Mouse (Mus musculus): Measurements from ENCODE around the gene Slc27a4. TPM values are rescaled to one million over a fixed set of nuclear protein-coding genes. Genes with fewer than 3 reads are reported as not detected.
"Not testable (repeated sequence)": the region's sequence is repeated elsewhere in the genome, so short reads cannot be mapped to it uniquely, and the experiment has no call there.

Gene Slc27a4
- polyA plus RNA-seq (2012; rRNA removed), result 258 and 558 TPM in 2 replicates

DNA sequence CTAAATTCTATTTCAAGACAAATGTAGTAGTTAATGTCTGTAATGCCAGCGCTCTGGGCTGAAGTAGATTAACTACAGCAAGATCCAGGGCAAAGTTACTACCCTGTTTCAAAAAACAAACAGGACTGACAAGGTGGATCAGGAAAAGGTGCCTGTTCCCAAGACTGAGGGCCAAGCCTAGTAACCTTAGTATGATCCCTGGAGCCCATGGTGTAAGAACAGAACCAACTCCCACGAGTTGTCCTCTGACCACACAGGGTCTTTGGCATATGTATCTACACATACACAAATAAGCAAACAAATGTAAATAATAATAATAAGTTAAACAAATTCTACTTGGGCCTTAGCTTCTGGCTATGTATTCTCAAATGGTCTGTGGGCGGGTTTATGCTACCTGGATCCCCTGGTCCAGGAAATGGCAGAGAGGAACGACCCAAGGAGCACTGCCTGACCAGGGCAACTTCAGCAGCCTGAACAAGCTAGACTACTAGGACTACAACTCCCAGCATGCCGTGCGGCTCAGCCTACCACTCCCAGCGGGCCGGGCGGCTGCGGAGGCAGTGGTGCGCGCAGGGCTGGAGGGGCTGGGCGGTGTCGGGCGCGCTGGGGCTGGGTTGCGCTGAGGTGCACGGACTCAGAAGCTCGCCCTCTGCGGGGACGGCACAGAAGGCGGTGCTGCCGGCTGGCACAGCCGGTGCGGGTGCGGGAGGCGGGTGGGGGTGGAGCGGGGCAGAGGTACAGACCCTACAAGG, at the start of gene Slc27a4:
Gene Slc27a4 (plus strand): TSS at position 560 of the 752 bp plus-strand sequence.
- DNase-seq (ENCODE audit: low read depth, low spot score), result peak; percentile 81
- WGBS, result 2% methylated on average over 26 of the region's 28 CpGs

DNA sequence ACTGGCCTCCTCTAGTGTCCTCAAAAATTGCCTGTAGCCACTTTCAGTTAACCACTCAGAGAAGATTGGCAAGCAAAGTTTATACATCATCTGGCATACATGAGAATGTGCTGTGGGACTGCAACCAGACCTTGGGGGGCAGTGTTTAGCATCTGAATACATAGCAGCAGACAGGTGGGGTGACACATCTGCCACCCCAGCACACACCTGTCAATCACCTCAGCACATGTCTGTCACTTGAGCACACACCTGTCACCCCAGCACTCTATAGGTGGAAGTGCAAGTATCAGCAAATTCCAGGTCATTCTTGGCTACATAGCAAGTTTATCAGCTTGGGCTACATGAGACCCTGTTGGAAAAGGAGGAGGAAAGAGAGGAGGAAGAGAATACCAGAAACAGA, 46.7 kb upstream of the Slc27a4 start:
- DNase-seq (ENCODE audit: low read depth, low spot score), result no peak

DNA sequence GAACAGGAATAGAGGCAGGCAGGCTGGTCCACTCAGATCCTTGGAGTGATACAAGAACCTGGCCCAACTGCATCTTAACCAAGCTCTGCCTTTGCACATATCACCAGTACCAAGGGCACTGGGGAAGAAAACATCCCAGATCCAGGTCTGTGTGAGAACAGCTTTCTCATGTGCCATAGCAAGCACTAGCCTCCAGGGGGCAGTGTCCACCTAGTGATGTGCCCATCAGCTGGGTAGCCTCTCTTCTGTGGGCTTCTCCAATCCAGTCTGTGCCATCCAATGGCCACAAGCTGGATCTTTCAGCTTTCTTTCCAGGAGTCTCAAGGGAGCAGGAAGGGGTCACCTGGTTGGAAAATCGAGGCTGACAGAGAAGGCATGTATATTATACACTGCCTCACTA, 37.6 kb upstream of the Slc27a4 start:
- no peak for DNase-seq (ENCODE audit: low read depth, low spot score)
- 0% methylated on average over 1 of the region's 1 CpGs for WGBS

DNA sequence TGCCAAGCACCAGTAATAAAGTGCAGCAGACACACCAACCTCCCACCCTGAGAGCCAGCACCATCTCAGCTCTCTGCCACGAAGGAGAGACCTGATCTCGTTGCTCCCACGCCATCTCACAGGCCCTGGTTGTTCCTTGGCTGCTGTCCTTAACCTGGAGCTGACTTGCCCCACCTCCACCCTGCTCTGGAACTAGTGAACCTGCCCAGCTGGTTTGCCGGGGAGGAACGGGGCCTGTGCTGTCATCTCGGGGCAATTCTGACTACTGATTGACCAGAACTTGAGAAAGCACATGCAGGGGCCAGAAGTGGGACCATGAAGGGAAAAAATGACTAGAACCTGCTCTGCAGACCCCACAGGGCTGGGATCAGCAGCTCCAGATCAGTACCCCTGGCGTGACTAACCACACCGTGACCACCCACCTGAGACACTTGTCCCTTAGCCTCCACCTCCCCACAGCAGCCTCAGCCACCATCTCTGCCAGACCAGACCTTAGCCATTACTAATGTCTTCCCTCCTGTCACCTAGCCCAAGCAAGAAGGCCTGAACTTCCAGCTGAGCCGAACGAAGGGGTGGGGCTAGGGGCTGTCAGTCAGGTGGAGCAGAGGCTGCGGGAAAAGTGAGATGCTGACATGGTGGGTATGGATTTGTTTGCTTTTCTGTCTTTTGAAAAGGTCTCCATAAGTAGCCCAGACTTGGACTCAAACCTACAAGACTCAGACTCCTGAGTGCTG, 34.3 kb upstream of the Slc27a4 start:
- WGBS, result 32% methylated on average over 11 of the region's 11 CpGs
- peak; percentile 55 for DNase-seq (ENCODE audit: low read depth, low spot score)

DNA sequence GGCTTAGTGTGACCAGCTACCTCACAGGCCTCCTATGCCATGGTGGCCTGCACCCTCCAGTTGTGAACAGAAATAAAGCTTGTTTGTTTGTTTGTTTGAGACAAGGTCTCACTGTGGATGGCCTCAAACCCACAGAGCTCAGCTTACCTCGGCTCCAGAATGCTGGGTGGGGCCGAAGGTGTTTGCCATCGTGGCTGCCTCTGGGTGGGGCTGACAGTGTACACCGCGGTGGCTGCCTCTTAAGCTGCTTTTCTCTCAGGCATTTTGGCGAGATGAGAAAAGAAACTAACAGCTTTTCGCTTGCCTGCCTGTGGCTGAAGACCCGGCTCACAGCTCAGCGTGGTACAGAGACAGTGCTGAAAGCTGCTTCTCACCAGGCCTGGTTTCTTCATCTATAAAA, 33.5 kb upstream of the Slc27a4 start:
- DNase-seq (ENCODE audit: low read depth, low spot score), result no peak
- WGBS, result 24% methylated on average over 9 of the region's 9 CpGs

DNA sequence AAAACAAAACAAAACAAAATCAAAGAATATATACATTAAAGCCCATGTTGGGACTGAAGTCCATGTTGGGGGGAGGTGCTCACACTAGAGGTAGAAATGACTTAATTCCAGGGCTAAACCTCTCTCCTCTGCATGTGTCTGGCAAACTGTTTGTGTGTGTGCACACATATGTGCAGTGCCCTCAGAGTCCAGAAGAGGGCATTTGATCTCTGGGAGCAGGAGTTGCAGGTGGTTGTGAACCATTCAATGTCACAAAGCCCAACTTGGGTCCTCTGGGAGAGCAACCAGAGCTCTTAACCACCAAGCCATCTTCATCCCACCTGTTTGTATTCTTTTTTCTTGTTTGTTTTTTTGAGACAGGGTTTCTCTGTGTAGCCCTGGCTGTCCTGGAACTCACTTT, 32.3 kb upstream of the Slc27a4 start:
- no peak for DNase-seq (ENCODE audit: low read depth, low spot score)

DNA sequence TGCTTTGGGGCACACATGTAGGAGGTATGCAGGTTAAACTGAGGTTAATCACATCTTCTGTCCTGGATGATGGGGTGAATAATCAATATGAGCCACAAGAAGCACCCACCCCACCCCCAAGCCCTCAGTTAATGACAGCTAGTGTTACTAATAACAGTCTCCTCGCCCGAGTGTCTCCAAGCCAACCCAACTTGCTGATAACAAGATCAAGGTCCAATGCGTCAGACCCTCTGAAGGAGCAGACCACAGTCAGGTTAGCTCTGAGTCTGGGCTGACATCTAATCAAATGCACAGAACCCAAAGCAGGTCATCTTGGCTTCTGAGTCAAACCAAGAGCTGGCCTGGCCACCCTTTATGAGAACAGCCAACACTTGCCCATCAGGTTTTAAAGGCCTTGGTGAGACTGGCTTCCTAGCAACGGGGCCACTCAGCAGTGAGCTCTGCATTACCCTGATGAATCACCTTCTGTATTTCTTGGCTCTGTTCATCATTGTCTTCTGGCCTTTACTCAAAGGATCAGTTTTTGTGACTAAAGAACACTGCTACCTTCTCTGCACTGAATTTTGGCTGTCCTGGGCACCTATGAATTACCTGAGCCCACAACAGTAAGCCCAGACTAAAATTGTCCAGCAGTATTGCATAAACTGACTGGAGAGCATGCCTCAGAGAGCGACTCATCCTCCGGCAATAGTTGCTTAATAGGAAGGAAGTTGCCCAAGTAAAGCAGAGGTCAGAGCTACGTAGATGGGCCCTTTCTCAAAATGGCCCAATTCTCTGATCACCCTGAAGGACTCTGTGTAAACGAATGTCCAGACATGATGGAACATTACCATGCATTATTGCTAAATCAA, 30.6 kb upstream of the Slc27a4 start:
- WGBS, result 37% methylated on average over 8 of the region's 8 CpGs
- DNase-seq (ENCODE audit: low read depth, low spot score), result no peak

DNA sequence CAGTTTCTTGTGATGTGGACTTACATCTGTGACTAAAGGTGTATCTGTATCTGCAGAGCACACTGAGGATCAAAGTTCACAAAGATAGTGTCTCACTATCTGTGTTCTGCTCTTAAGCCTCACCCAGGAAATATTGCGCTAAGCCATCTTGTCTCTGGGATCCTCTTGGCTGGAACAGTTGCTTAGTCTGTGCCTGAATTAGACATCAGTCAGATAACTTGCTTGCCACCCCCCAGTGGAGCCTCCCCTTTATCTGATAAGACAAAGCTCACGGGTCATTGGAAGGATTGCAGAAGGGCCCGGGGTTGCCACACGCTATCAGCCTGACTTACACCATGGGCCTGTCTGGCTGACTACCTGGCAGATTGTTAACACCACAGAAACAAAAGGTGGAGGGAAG, 29.1 kb upstream of the Slc27a4 start:
- no peak for DNase-seq (ENCODE audit: low read depth, low spot score)
- 66% methylated on average over 4 of the region's 4 CpGs for WGBS

DNA sequence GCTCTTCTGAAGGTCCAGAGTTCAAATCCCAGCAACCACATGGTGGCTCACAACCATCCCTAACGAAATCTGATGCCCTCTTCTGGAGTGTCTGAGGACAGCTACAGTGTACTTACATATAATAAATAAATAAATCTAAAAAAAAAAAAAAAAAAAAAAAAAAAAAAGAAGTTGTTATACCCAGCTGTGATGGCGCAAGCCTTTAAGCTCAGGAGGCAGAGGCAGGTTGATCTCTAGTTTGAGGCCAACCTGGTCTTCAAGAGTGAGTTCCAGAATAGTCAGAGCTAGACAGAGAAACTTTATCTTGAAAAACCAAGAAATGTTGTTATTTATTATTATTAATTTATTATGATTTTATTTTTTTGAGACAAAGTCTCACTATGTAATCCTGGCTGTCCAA, 21.2 kb upstream of the Slc27a4 start:
- DNase-seq (ENCODE audit: low read depth, low spot score), result not testable (repeated sequence)
- 91% methylated on average over 2 of the region's 2 CpGs for WGBS

DNA sequence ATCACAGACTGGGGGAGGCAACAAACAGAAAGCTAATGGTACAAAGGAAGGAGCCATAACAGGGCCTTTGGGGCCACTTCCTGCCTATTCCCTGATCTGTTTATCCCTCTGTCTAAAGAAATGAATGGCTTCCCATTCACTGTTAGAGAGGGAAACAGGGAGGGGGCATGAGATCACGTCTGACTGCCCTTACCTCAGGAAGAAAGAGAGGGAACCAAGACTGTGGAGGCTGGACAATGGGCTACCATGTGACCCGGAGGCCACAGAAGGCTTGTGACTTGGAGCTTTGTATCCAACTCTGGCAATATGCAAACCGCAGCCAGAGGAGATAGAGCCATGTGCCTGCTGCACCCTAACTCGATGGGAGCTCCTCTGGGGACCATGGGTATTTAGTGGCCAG, 18.1 kb upstream of the Slc27a4 start:
- DNase-seq (ENCODE audit: low read depth, low spot score), result no peak
- 75% methylated on average over 4 of the region's 4 CpGs for WGBS

DNA sequence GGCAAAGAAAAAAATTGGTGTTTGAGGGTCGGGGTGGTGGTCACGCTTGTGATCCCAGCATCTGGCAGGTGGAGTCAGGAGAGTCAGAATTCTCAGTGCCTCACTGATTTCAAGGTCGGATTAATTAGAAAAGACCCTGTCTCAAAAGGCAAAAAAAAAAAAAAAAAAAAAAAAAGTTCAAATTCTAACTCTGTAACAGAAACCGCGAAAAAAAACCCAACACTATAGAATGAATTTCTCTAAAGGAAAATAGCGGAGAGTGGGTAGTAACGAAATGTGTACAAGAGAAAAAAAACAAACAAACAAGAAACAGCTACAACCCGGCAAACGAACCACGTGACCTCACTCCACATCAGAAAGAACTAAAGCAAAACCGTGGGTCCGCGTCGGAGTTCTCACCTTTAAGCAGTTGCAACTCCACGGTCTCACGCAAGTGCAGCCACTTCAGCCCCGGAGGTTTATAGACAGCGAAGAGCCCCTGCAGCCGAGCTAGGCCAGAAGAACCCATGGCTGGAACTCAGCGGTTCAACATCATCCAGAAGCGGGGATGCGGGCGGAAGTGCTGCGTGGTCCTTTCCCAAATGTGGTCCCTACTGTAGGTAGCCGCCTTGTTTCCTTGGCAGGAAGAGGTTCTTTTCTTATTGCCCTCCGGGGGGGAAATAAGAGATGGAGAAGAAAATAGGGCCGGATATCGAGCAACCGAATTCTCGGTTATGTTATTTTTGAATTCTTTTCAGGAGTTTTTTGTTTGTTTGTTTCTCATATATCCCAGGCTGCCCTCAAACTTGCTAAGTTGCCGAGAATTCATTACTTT, 15.1 kb upstream of the Slc27a4 start, which contains the start of gene Coq4:
Gene Coq4 (plus strand): TSS at position 390 of the 814 bp plus-strand sequence.
- 3% methylated on average over 31 of the region's 31 CpGs for WGBS
- DNase-seq (ENCODE audit: low read depth, low spot score), result peak; percentile 92

DNA sequence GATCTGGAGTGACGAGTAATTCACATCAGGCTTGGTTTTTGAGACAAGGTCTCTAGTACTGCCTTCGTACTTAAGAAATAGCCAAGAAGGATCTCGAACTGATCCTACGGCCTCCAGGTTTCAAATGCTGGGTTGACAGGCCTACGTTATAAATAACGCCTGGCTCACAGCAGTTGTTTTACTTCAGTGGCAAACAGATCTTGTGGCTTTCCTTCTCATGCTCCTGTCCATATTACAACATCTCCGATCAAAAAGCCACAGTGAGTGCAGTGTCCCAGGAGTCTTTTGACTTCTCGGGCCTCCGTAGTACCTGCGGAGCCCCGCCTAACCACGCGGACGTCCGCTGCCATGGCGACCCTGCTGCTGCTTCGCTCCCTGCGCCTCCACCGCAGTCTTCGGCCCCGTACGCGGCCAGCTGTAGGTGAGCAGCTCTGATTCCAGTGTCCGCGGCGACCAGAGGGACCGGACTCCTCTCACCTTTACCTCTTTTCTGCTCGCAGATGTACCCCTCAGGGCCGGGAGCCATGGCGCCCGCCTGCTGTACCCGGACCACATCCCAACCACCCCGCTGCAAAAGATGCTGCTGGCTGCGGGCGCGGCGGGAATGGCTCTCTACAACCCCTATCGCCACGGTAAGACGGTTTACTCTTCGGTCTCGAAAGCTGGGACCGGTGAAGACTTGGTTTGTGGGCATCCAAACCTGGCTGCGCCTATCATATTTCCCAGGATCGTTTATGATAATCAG, 14.3 kb upstream of the Slc27a4 start, which contains the start of gene Trub2:
Gene Trub2 (minus strand): TSS at position 566 of the 745 bp plus-strand sequence.
- under 1% methylated on average over 45 of the region's 45 CpGs for WGBS

DNA sequence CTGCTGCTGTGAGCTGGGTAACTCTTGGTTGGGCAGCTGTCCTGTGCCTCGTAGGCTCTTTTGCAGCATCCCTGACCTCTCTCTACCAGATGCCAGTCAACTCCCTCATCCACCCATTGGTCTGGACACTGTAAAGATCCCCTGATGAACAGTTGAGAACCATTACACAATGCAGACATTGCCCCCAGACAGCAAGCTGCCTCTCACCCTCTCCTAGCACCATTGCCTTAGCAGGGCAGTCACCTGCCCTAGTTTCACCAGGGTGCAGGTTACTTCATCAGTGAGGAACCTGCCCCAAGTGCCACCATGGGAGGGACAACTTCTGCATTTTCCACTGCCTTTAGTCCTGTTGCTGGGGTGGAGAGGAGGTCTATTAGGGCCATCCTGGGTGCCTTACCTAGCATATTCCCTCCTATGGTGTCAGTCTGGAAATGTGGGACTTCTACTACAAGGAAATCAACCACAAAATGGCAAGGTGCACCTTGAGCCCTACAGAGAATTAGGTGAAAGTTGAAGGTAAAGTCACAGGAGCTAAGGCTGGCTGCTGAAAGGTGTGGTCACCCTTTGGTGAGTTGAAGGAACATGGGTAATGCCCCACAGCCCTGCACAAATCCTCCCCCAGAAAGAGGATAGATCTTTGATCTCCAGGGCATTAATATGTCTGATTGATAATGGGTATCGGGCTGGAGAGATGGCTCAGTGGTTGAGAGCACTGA, 9.5 kb upstream of the Slc27a4 start:
- no peak for DNase-seq (ENCODE audit: low read depth, low spot score)
- 92% methylated on average over 2 of the region's 2 CpGs for WGBS

More for the DNA sequence above, 14.3 kb upstream of the Slc27a4 start, which contains the start of gene Trub2:
- no peak for DNase-seq (ENCODE audit: low read depth, low spot score)

DNA sequence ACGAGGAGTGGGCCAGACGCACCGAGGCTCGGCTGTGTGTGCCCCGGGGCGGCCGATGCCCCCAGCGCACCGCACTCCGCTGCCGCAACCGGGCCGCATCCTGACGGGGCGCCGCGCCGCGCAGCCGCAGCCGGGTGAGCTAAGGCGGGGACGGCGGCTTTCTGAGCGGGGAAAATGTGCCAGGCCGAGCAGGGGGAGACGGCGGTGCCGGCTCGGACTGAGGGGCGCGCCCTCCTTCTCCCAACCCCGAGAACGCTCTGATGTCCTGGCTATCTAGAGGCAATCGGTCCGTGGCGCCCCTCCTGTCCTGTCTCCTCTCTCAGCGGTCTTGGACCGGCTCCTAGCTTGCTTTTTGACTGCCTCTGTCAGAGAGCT, 380 bp downstream of the Slc27a4 start:
- under 1% methylated on average over 31 of the region's 39 CpGs for WGBS
- no peak for DNase-seq (ENCODE audit: low read depth, low spot score)

DNA sequence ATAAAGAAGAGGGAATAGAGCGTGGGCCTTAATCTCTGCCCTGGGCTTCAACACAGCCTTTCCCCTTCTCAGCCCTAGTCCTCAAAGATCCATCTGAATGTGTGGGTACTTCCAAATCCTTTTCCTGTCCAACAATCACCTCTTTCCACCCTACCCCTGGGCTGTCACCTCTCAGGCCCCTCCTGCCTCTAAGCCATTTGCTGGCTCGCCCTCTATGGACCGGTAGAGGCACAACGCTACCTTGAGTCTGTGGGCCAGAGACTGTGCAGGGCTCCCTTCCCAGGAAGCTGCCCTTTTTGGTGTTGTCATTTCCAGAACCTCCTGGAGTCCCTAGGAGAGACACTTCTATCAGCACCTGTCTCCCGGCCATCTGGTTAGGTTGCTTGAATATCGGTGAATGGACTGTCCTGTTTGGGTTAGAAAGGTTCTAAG, 982 bp downstream of the Slc27a4 start:
- no peak for DNase-seq (ENCODE audit: low read depth, low spot score)
- 28% methylated on average over 6 of the region's 6 CpGs for WGBS

DNA sequence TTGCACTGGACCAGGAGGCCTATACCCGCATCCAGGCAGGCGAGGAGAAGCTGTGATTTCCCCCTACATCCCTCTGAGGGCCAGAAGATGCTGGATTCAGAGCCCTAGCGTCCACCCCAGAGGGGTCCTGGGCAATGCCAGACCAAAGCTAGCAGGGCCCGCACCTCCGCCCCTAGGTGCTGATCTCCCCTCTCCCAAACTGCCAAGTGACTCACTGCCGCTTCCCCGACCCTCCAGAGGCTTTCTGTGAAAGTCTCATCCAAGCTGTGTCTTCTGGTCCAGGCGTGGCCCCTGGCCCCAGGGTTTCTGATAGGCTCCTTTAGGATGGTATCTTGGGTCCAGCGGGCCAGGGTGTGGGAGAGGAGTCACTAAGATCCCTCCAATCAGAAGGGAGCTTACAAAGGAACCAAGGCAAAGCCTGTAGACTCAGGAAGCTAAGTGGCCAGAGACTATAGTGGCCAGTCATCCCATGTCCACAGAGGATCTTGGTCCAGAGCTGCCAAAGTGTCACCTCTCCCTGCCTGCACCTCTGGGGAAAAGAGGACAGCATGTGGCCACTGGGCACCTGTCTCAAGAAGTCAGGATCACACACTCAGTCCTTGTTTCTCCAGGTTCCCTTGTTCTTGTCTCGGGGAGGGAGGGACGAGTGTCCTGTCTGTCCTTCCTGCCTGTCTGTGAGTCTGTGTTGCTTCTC, 13.4 kb downstream of the Slc27a4 start:
- WGBS, result 85% methylated on average over 11 of the region's 11 CpGs
- no peak for DNase-seq (ENCODE audit: low read depth, low spot score)

DNA sequence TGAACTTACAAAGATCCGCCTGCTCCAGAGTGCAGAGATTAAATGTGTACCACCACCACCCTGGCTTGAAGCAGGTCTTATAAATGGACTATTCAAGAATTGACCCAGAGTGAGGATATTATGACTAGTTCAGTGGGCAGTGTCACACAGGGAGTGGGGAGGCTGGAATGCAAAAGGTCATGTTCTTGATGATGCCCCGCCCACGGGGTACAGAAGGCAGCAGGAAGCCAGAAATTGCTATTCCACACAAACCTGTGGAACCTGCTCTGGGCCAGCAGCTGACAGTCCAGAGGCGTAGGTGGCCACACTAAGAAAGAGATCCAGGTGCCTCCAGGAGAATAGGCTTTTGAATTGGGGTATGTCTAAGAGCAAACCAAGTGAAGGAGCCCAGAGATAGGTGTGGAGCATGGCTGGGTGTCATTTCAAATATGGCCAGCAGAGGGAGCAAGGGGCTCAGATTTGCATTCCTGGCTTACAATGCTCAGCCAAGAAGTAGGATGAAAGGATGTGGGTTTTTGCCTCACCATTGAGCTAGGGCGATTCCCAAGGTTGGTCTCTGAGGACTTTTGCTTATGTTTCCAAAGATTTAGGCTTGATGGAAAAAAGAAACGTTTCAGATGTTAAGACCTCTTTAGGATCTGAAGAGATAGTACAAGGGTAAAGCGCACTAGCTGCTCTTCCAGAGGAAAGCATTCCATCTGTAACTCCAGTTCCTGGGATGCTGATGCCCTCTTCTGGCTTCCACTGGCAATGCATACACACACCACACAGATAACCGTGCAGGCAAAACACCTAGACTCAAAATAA, 15.2 kb downstream of the Slc27a4 start:
- no peak for DNase-seq (ENCODE audit: low read depth, low spot score)
- WGBS, result 25% methylated on average over 8 of the region's 8 CpGs
